Mouse (Mus musculus) liver, embryonic 15.5 days (tissue): Measurements from ENCODE around the gene Syce2. TPM values are rescaled to one million over a fixed set of nuclear protein-coding genes. Genes with fewer than 3 reads are reported as not detected.

Source experiments
- ATAC-seq: fragments of 200-750 bp; cut with Nextera tagmentation; 2 replicates; pipeline ENCODE4 v1.8.0; 2017; ENCODE audit warnings: moderate number of reproducible peaks, mild to moderate bottlenecking, moderate library complexity; ENCODE audit not compliant: insufficient read depth
- H3K27ac ChIP-seq: fragments of 300-500 bp; sonication (generic); replicated peaks from 2 replicates; pipeline ENCODE4 v1.5.1; 2015; ENCODE audit warnings: mild to moderate bottlenecking, inconsistent platforms
- H3K27me3 ChIP-seq: fragments of 300-500 bp; sonication (generic); 2 replicates; pipeline ENCODE4 v1.6.1; 2015; ENCODE audit warnings: mild to moderate bottlenecking, inconsistent platforms
- H3K36me3 ChIP-seq: fragments of 300-500 bp; sonication (generic); replicated peaks from 2 replicates; pipeline ENCODE4 v1.6.1; 2015; ENCODE audit warnings: moderate library complexity, mild to moderate bottlenecking, inconsistent platforms
- H3K4me1 ChIP-seq: fragments of 300-500 bp; sonication (generic); replicated peaks from 2 replicates; pipeline ENCODE4 v1.6.1; 2015; ENCODE audit warnings: inconsistent platforms
- H3K4me2 ChIP-seq: fragments of 300-500 bp; sonication (generic); 2 replicates; pipeline ENCODE4 v1.6.1; 2015; ENCODE audit warnings: moderate library complexity, mild to moderate bottlenecking, inconsistent platforms
- H3K4me3 ChIP-seq: fragments of 300-500 bp; sonication (generic); replicated peaks from 2 replicates; pipeline ENCODE4 v1.5.1; 2015; ENCODE audit warnings: mild to moderate bottlenecking, inconsistent platforms
- H3K9ac ChIP-seq: fragments of 300-500 bp; sonication (generic); 2 replicates; pipeline ENCODE4 v1.6.1; 2015; ENCODE audit warnings: moderate library complexity, mild to moderate bottlenecking, inconsistent platforms
- H3K9me3 ChIP-seq: fragments of 300-500 bp; sonication (generic); replicated peaks from 2 replicates; pipeline ENCODE4 v1.6.1; 2016; ENCODE audit warnings: inconsistent platforms
- WGBS: fragments of 180-500 bp; shearing (Covaris S2); methylation state at CpG from one replicate; pipeline ENCODE4 v1.1.7; 2015; ENCODE audit warnings: mixed read lengths; ENCODE audit not compliant: insufficient replicate concordance; 5-methylcytosine and 5-hydroxymethylcytosine counted together
- polyA plus RNA-seq: library from polyadenylated mRNA; unstranded; fragments of >200 nt; fragmentation: Nextera tagmentation; extraction: Ambion mirVana; gene quantifications from 2 replicates; pipeline ENCODE4 v1.2.1, GENCODE M21; 2015

The Syce2 gene
- polyA plus RNA-seq, 1 experiment from 2014 or later, result 55.0 TPM

- Histone ChIP-seq H3K36me3 (peaks cover 53% of the 10 kb centered on the region), H3K4me3 (peak overlapping the region; percentile 92), H3K4me2 (peak overlapping the region; percentile 85), H3K27me3 (no peaks in the 10 kb centered on the region), H3K9ac (peak overlapping the region; percentile 35; the same call in 1 of the 2 replicates), H3K27ac (peak overlapping the region; percentile 95), H3K4me1 (peaks cover 81% of the 10 kb centered on the region), H3K9me3 (no peaks in the 10 kb centered on the region)
- WGBS, result 71% methylated on average over 10 of the region's 10 CpGs
- no peak for ATAC-seq
These were observed 36.8 kb upstream of the Syce2 start for GRCm38 (mm10) chr8:84834866-84835855.

GRCm38 (mm10) chr8:84837149-84837911 is 34.6 kb upstream of the Syce2 start:
- Histone ChIP-seq H3K4me2 (peak overlapping the region; percentile 76), H3K27me3 (no peaks in the 10 kb centered on the region), H3K4me3 (peak overlapping the region; percentile 92), H3K27ac (peak overlapping the region; percentile 95), H3K9ac (peak overlapping the region; percentile 87), H3K36me3 (peaks cover 66% of the 10 kb centered on the region), H3K4me1 (peaks cover 86% of the 10 kb centered on the region), H3K9me3 (no peaks in the 10 kb centered on the region)
- no peak for ATAC-seq
- WGBS, result 78% methylated on average over 8 of the region's 8 CpGs

GRCm38 (mm10) chr8:84837912-84838470 is 33.9 kb upstream of the Syce2 start:
- H3K4me2 ChIP-seq, result peak overlapping the region; percentile 76
- H3K4me1 ChIP-seq, result peaks cover 89% of the 10 kb centered on the region
- H3K9ac ChIP-seq, result peak overlapping the region; percentile 87
- no peaks in the 10 kb centered on the region for H3K27me3 ChIP-seq
- peak overlapping the region; percentile 95 for H3K27ac ChIP-seq
- peaks cover 72% of the 10 kb centered on the region for H3K36me3 ChIP-seq
- peak overlapping the region; percentile 92 for H3K4me3 ChIP-seq
- H3K9me3 ChIP-seq, result no peaks in the 10 kb centered on the region
- no peak for ATAC-seq
- 65% methylated on average over 15 of the region's 15 CpGs for WGBS

- H3K4me1 ChIP-seq, result peaks cover 89% of the 10 kb centered on the region
- no peaks in the 10 kb centered on the region for H3K27me3 ChIP-seq
- peak; percentile 84 for ATAC-seq
- peaks cover 75% of the 10 kb centered on the region for H3K36me3 ChIP-seq
- 27% methylated on average over 5 of the region's 5 CpGs for WGBS
- H3K4me3 ChIP-seq, result peak overlapping the region; percentile 92
- peak overlapping the region; percentile 96 for H3K9ac ChIP-seq
- peak overlapping the region; percentile 95 for H3K27ac ChIP-seq
- H3K4me2 ChIP-seq, result peak overlapping the region; percentile 77
- H3K9me3 ChIP-seq, result no peaks in the 10 kb centered on the region
These were observed 33.4 kb upstream of the Syce2 start for GRCm38 (mm10) chr8:84838513-84838912.

- ATAC-seq, result no peak
- H3K9ac ChIP-seq, result peak overlapping the region; percentile 96
- H3K4me1 ChIP-seq, result peaks cover 89% of the 10 kb centered on the region
- peaks cover 75% of the 10 kb centered on the region for H3K36me3 ChIP-seq
- H3K27me3 ChIP-seq, result no peaks in the 10 kb centered on the region
- peak overlapping the region; percentile 95 for H3K27ac ChIP-seq
- H3K9me3 ChIP-seq, result no peaks in the 10 kb centered on the region
- WGBS, result 76% methylated on average over 2 of the region's 2 CpGs
- H3K4me2 ChIP-seq, result peak overlapping the region; percentile 77
- peak overlapping the region; percentile 92 for H3K4me3 ChIP-seq
These were observed 32.5 kb upstream of the Syce2 start for GRCm38 (mm10) chr8:84839411-84839810.

GRCm38 (mm10) chr8:84839875-84840247 is 32.0 kb upstream of the Syce2 start:
- Histone ChIP-seq H3K4me3 (peak overlapping the region; percentile 92), H3K4me2 (peak overlapping the region; percentile 77), H3K4me1 (peaks cover 89% of the 10 kb centered on the region), H3K9me3 (no peaks in the 10 kb centered on the region), H3K9ac (peak overlapping the region; percentile 96), H3K36me3 (peaks cover 75% of the 10 kb centered on the region), H3K27ac (peak overlapping the region; percentile 95), H3K27me3 (no peaks in the 10 kb centered on the region)
- no peak for ATAC-seq
- 1% methylated on average over 7 of the region's 7 CpGs for WGBS

- H3K9me3 ChIP-seq, result no peaks in the 10 kb centered on the region
- peaks cover 75% of the 10 kb centered on the region for H3K36me3 ChIP-seq
- under 1% methylated on average over 55 of the region's 55 CpGs for WGBS
- H3K27me3 ChIP-seq, result no peaks in the 10 kb centered on the region
- peak within 1 kb of the TSS; percentile 95 for H3K27ac ChIP-seq
- peak within 1 kb of the TSS; percentile 96 for H3K9ac ChIP-seq
- peak within 1 kb of the TSS; percentile 77 for H3K4me2 ChIP-seq
- H3K4me1 ChIP-seq, result peaks cover 89% of the 10 kb centered on the region
- ATAC-seq, result peak; percentile 82
- H3K4me3 ChIP-seq, result peak within 1 kb of the TSS; percentile 92
These were observed 31.5 kb upstream of the Syce2 start, which contains the start of gene Rad23a for GRCm38 (mm10) chr8:84840248-84840999. Gene Rad23a (minus strand): TSS chr8:84840665.

- H3K9me3 ChIP-seq, result no peaks in the 10 kb centered on the region
- peaks cover 69% of the 10 kb centered on the region for H3K36me3 ChIP-seq
- WGBS, result 64% methylated on average over 1 of the region's 1 CpGs
- H3K27ac ChIP-seq, result peak overlapping the region; percentile 95
- H3K9ac ChIP-seq, result no peak overlapping the region
- no peaks in the 10 kb centered on the region for H3K27me3 ChIP-seq
- no peak overlapping the region for H3K4me3 ChIP-seq
- peaks cover 83% of the 10 kb centered on the region for H3K4me1 ChIP-seq
- H3K4me2 ChIP-seq, result 0 out of 2 replicates have a peak overlapping the region, but pooled peaks have one; percentile 4
- no peak for ATAC-seq
These were observed 30.4 kb upstream of the Syce2 start for GRCm38 (mm10) chr8:84841514-84841913.

- peaks cover 49% of the 10 kb centered on the region for H3K36me3 ChIP-seq
- H3K27ac ChIP-seq, result peak overlapping the region; percentile 21
- no peaks in the 10 kb centered on the region for H3K9me3 ChIP-seq
- peak overlapping the region; percentile 93 for H3K4me3 ChIP-seq
- 81% methylated on average over 9 of the region's 9 CpGs for WGBS
- peaks cover 71% of the 10 kb centered on the region for H3K4me1 ChIP-seq
- H3K27me3 ChIP-seq, result no peaks in the 10 kb centered on the region
- H3K9ac ChIP-seq, result peak overlapping the region; percentile 95
- peak overlapping the region; percentile 81 for H3K4me2 ChIP-seq
- ATAC-seq, result no peak
These were observed 27.4 kb upstream of the Syce2 start for GRCm38 (mm10) chr8:84844397-84845070.
